Comparison of ENCODE assay signal across 19 mouse cellular contexts in the genomic region with DNA sequence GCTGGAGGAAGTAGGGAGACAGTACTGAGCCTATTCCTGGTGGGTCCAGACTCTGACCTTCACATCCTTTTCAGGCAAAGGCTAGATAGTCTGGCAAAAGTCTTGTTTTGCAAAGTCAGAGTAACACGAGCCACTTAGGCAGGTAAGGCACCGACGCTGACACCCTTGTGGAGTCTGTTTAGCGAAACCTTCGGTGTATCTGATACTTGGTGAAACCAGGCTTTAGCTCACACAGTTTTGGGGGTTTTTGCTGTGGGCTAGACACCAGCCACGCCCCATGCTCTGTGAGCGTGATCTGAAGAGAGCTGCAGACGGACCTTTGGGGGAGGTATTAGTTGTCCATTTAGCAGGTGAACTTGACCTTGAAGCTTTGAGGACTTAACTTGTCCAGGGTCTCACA. TPM values are rescaled to one million over a fixed set of nuclear protein-coding genes. Genes with fewer than 3 reads are reported as not detected.
DNase-seq lines count a peak whose midpoint lies in the region; ATAC-seq and TF ChIP-seq lines count a peak whose summit lies in the region.
"Had no signal": no experiment of that assay in that cellular context is flagged by ENCODE, and none has a peak within 500 bp of the region (broad histone marks: within the 10 kb centered on the region; RNA-seq: fewer than 3 reads in every experiment).

No protein-coding gene starts in this region.

- peak overlapping the region; percentile 100 for H3K27ac ChIP-seq in forebrain, embryonic 11.5 days (ENCODE audit: low read depth, low read length)
- peak overlapping the region; percentile 100 for H3K27ac ChIP-seq in hindbrain, embryonic 13.5 days
- H3K27ac ChIP-seq in midbrain, embryonic 13.5 days, result peak overlapping the region; percentile 100
- no peak overlapping the region for H3K27ac ChIP-seq in heart, embryonic 10.5 days
- H3K27ac ChIP-seq: macrophage had no signal

- WGBS in forebrain, embryonic 11.5 days, result 63% methylated on average over 8 of the region's 8 CpGs
- WGBS in hindbrain, embryonic 13.5 days, result 60% methylated on average over 8 of the region's 8 CpGs
- 44% methylated on average over 8 of the region's 8 CpGs for WGBS in midbrain, embryonic 13.5 days
- 82% methylated on average over 8 of the region's 8 CpGs for WGBS in heart, embryonic 10.5 days

- TF ChIP-seq CTCF in E14TG2a.4 (conservative IDR thresholded peaks at IDR 0.05; ENCODE audit: low read length), result no peak

- no peak for DNase-seq in forebrain, embryonic 11.5 days (ENCODE audit: low spot score)
- no peak for DNase-seq in heart, embryonic 10.5 days (ENCODE audit: low spot score)
- DNase-seq in gastrocnemius, adult 18-20 months (ENCODE audit: low spot score), result no peak
- no peak for DNase-seq in frontal cortex, postnatal 10 days (ENCODE audit: low spot score in 2 of 2)
- no peak for DNase-seq in frontal cortex, postnatal 14 days (ENCODE audit: low spot score in 2 of 2)
- DNase-seq: adrenal gland, adult 8-10 months; heart, postnatal 10 days; kidney, postnatal 36 days; retina, postnatal 1 day; spleen, adult 18-20 months had no signal

- 0 out of 2 replicates have a peak overlapping the region, but pooled peaks have one; percentile 20 for H3K4me3 ChIP-seq in E14TG2a.4 (replicated peaks; ENCODE audit: low read length)
- peak overlapping the region; percentile 100 for H3K4me3 ChIP-seq in forebrain, embryonic 11.5 days (ENCODE audit: low read depth, low read length)
- peak overlapping the region; percentile 96 for H3K4me3 ChIP-seq in hindbrain, embryonic 13.5 days
- peak overlapping the region; percentile 99 for H3K4me3 ChIP-seq in midbrain, embryonic 13.5 days (replicated peaks)
- H3K4me3 ChIP-seq in heart, embryonic 10.5 days, result no peak overlapping the region
- H3K4me3 ChIP-seq: embryonic facial prominence, embryonic 15.5 days; limb, embryonic 13.5 days; myocyte had no signal

- H3K4me1 ChIP-seq in E14TG2a.4 (replicated peaks; ENCODE audit: low read depth, low read length), result peaks cover 82% of the 10 kb centered on the region
- H3K4me1 ChIP-seq in forebrain, embryonic 11.5 days (replicated peaks; ENCODE audit: control insufficient read depth, insufficient read depth, low read length), result peaks cover 60% of the 10 kb centered on the region
- H3K4me1 ChIP-seq in hindbrain, embryonic 13.5 days (replicated peaks), result peaks cover 85% of the 10 kb centered on the region
- peaks cover 78% of the 10 kb centered on the region for H3K4me1 ChIP-seq in midbrain, embryonic 13.5 days (replicated peaks)
- peaks cover 74% of the 10 kb centered on the region for H3K4me1 ChIP-seq in heart, embryonic 10.5 days

- H3K9me3 ChIP-seq in E14TG2a.4 (ENCODE audit: low read length), result no peaks in the 10 kb centered on the region
- H3K9me3 ChIP-seq in forebrain, embryonic 11.5 days (ENCODE audit: control insufficient read depth, low read length), result no peaks in the 10 kb centered on the region
- no peaks in the 10 kb centered on the region for H3K9me3 ChIP-seq in hindbrain, embryonic 13.5 days
- H3K9me3 ChIP-seq in midbrain, embryonic 13.5 days, result no peaks in the 10 kb centered on the region
- H3K9me3 ChIP-seq in heart, embryonic 10.5 days, result no peaks in the 10 kb centered on the region
- H3K9me3 ChIP-seq: embryonic facial prominence, embryonic 15.5 days; limb, embryonic 13.5 days had no signal

- ATAC-seq in forebrain, embryonic 11.5 days (replicated peaks; ENCODE audit: low FRiP score), result no peak
- no peak for ATAC-seq in hindbrain, embryonic 13.5 days (ENCODE audit: low FRiP score)
- ATAC-seq in midbrain, embryonic 13.5 days, result no peak

- peaks cover 45% of the 10 kb centered on the region for H3K27me3 ChIP-seq in E14TG2a.4 (ENCODE audit: insufficient read depth, low read length)
- H3K27me3 ChIP-seq in forebrain, embryonic 11.5 days (ENCODE audit: control insufficient read depth, insufficient read depth, low read length), result no peaks in the 10 kb centered on the region
- no peaks in the 10 kb centered on the region for H3K27me3 ChIP-seq in hindbrain, embryonic 13.5 days
- H3K27me3 ChIP-seq in midbrain, embryonic 13.5 days, result no peaks in the 10 kb centered on the region
- peaks cover 21% of the 10 kb centered on the region for H3K27me3 ChIP-seq in heart, embryonic 10.5 days (ENCODE audit: insufficient read depth, poor library complexity, severe bottlenecking)
- H3K27me3 ChIP-seq: embryonic facial prominence, embryonic 15.5 days; limb, embryonic 13.5 days had no signal

- peaks cover 19% of the 10 kb centered on the region; the same call in 1 of the 2 replicates for H3K36me3 ChIP-seq in E14TG2a.4 (ENCODE audit: insufficient read depth, low read length)
- H3K36me3 ChIP-seq in forebrain, embryonic 11.5 days (ENCODE audit: control insufficient read depth, insufficient read depth, low read length), result peaks cover 7% of the 10 kb centered on the region; the same call in 1 of the 2 replicates
- peaks cover 8% of the 10 kb centered on the region; the same call in 1 of the 2 replicates for H3K36me3 ChIP-seq in hindbrain, embryonic 13.5 days
- peaks cover 9% of the 10 kb centered on the region for H3K36me3 ChIP-seq in midbrain, embryonic 13.5 days
- peaks cover 16% of the 10 kb centered on the region for H3K36me3 ChIP-seq in heart, embryonic 10.5 days
- H3K36me3 ChIP-seq: embryonic facial prominence, embryonic 15.5 days had no signal

- peak overlapping the region; percentile 100 for H3K9ac ChIP-seq in forebrain, embryonic 11.5 days (ENCODE audit: low read length)
- H3K9ac ChIP-seq in hindbrain, embryonic 13.5 days, result peak overlapping the region; percentile 100
- H3K9ac ChIP-seq in midbrain, embryonic 13.5 days (replicated peaks), result peak overlapping the region; percentile 100
- H3K9ac ChIP-seq: embryonic facial prominence, embryonic 15.5 days had no signal

- peak overlapping the region; percentile 89 for H3K4me2 ChIP-seq in forebrain, embryonic 11.5 days (ENCODE audit: low read depth, low read length, severe bottlenecking)
- peak overlapping the region; percentile 92 for H3K4me2 ChIP-seq in hindbrain, embryonic 13.5 days
- H3K4me2 ChIP-seq in midbrain, embryonic 13.5 days (replicated peaks), result peak overlapping the region; percentile 96

RNA-seq across cellular contexts. Expression of a gene that starts 3.8 kb away (rescaled TPM):
- 202 and 219 TPM in 2 replicates for polyA plus RNA-seq in forebrain, embryonic 11.5 days (2014; fragmentation: Nextera tagmentation; extraction: Ambion mirVana)
- 71.8 and 76.9 TPM in 2 replicates for polyA plus RNA-seq in hindbrain, embryonic 13.5 days (2015; fragmentation: Nextera tagmentation; extraction: Ambion mirVana)
- polyA plus RNA-seq in midbrain, embryonic 13.5 days (2015; fragmentation: Nextera tagmentation; extraction: Ambion mirVana), result 112 and 133 TPM in 2 replicates
- polyA plus RNA-seq in heart, embryonic 10.5 days (2016; fragmentation: Nextera tagmentation; extraction: Ambion mirVana), result 9.6 and 17.1 TPM in 2 replicates
- total RNA-seq in gastrocnemius, adult 18-20 months (2021), result under 1 TPM in 1 of 2 experiments, not detected in 1; 0.57 TPM
- total RNA-seq: granulocyte monocyte progenitor cell, adult 5-6 weeks had no signal
- polyA plus RNA-seq: macrophage had no signal

RNA-seq across cellular contexts. Expression of a gene that starts 32.9 kb away (rescaled TPM):
- polyA plus RNA-seq in forebrain, embryonic 11.5 days (2014; fragmentation: Nextera tagmentation; extraction: Ambion mirVana), result not detected in 2 replicates
- polyA plus RNA-seq in hindbrain, embryonic 13.5 days (2015; fragmentation: Nextera tagmentation; extraction: Ambion mirVana), result not detected in 2 replicates
- polyA plus RNA-seq in midbrain, embryonic 13.5 days (2015; fragmentation: Nextera tagmentation; extraction: Ambion mirVana), result not detected in 2 replicates
- polyA plus RNA-seq in heart, embryonic 10.5 days (2016; fragmentation: Nextera tagmentation; extraction: Ambion mirVana), result 0.48 and 1.4 TPM in 2 replicates
- total RNA-seq in gastrocnemius, adult 18-20 months (2021), result not detected
- total RNA-seq: granulocyte monocyte progenitor cell, adult 5-6 weeks; heart, postnatal 10 days had no signal
- polyA plus RNA-seq: embryonic facial prominence, embryonic 15.5 days; limb, embryonic 13.5 days; liver, embryonic 16.5 days; macrophage; myocyte had no signal

RNA-seq across cellular contexts. Expression of a gene that starts 51.3 kb away (rescaled TPM):
- 20.6 and 22.0 TPM in 2 replicates for polyA plus RNA-seq in forebrain, embryonic 11.5 days (2014; fragmentation: Nextera tagmentation; extraction: Ambion mirVana)
- polyA plus RNA-seq in hindbrain, embryonic 13.5 days (2015; fragmentation: Nextera tagmentation; extraction: Ambion mirVana), result 30.0 TPM in 2 replicates
- polyA plus RNA-seq in midbrain, embryonic 13.5 days (2015; fragmentation: Nextera tagmentation; extraction: Ambion mirVana), result 26.1 and 28.7 TPM in 2 replicates
- 18.7 and 19.0 TPM in 2 replicates for polyA plus RNA-seq in heart, embryonic 10.5 days (2016; fragmentation: Nextera tagmentation; extraction: Ambion mirVana)
- 10 to 100 TPM; 14.8 to 16.5 TPM for total RNA-seq in gastrocnemius, adult 18-20 months (2021)
